Mouse (Mus musculus) forebrain, embryonic 11.5 days (tissue): ENCODE data around the gene Nedd4. TPM values are rescaled to one million over a fixed set of nuclear protein-coding genes. Genes with fewer than 3 reads are reported as not detected.

Experiments
- ATAC-seq: fragments of 200-750 bp; cut with Nextera tagmentation; replicated peaks from 2 replicates; pipeline ENCODE4 v1.8.0; 2017; ENCODE audit warnings: moderate TSS enrichment; ENCODE audit not compliant: low FRiP score
- DNase-seq: peaks from one replicate; pipeline ENCODE4 v3.0.0-alpha.2; 2017; ENCODE audit warnings: low spot score
- H3K27ac ChIP-seq: fragments of 300-500 bp; sonication (generic); 2 replicates; pipeline ENCODE4 v1.5.1; 2014; ENCODE audit warnings: low read depth, low read length
- H3K27me3 ChIP-seq: fragments of 300-500 bp; sonication (generic); 2 replicates; pipeline ENCODE4 v1.6.1; 2014; ENCODE audit warnings: mild to moderate bottlenecking, low read length, mixed read lengths; ENCODE audit not compliant: control insufficient read depth, insufficient read depth
- H3K36me3 ChIP-seq: fragments of 300-500 bp; sonication (generic); 2 replicates; pipeline ENCODE4 v1.6.1; 2014; ENCODE audit warnings: mild to moderate bottlenecking, low read length, moderate library complexity, mixed read lengths; ENCODE audit not compliant: control insufficient read depth, insufficient read depth
- H3K4me1 ChIP-seq: fragments of 300-500 bp; sonication (generic); replicated peaks from 2 replicates; pipeline ENCODE4 v1.6.1; 2014; ENCODE audit warnings: low read length, mixed read lengths; ENCODE audit not compliant: control insufficient read depth, insufficient read depth
- H3K4me2 ChIP-seq: fragments of 300-500 bp; sonication (generic); 2 replicates; pipeline ENCODE4 v1.6.1; 2014; ENCODE audit warnings: low read depth, mild to moderate bottlenecking, low read length, moderate library complexity, mixed read lengths; ENCODE audit not compliant: severe bottlenecking
- H3K4me3 ChIP-seq: fragments of 300-500 bp; sonication (generic); 2 replicates; pipeline ENCODE4 v1.5.1; 2014; ENCODE audit warnings: low read depth, low read length
- H3K9ac ChIP-seq: fragments of 300-500 bp; sonication (generic); 2 replicates; pipeline ENCODE4 v1.6.1; 2014; ENCODE audit warnings: low read length
- H3K9me3 ChIP-seq: fragments of 300-500 bp; sonication (generic); 2 replicates; pipeline ENCODE4 v1.6.1; 2016; ENCODE audit warnings: low read length, mixed read lengths; ENCODE audit not compliant: control insufficient read depth
- WGBS: fragments of 180-500 bp; shearing (Covaris S2); extraction: QIAGEN DNeasy Blood & Tissue Kit; methylation state at CpG from one replicate; pipeline ENCODE4 v1.1.7; 2014; 5-methylcytosine and 5-hydroxymethylcytosine counted together
- polyA plus RNA-seq: library from polyadenylated mRNA; unstranded; fragments of >200 nt; fragmentation: Nextera tagmentation; extraction: Ambion mirVana; gene quantifications from 2 replicates; pipeline ENCODE4 v1.2.1, GENCODE M21; 2014

Nedd4 gene
- polyA plus RNA-seq, 1 experiment from 2014 or later, result 793 TPM

DNA sequence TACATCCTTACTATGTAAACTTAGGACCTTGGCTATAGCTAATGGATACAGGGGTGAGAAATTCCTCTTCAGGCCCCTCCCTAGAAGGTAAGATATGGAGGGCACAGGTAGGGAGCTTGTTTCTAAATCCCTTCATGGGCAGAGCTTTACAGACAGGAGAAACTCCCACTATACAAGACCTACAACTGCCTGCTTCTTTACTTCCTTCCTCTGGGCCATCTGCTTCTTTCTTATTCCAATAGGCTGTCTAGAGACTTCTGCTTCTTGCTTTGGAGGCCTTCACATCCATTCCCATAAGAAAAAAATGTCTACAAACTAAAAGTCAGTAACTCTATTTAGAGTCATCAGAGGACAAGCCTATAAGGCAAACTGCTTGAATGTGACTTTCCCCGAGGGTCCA lies 125.6 kb downstream of the Nedd4 start:
- no peaks in the 10 kb centered on the region for H3K27me3 ChIP-seq
- H3K4me3 ChIP-seq, result no peak overlapping the region
- ATAC-seq (no peak), DNase-seq (no peak)
- H3K4me2 ChIP-seq, result no peak overlapping the region
- H3K9me3 ChIP-seq, result no peaks in the 10 kb centered on the region
- no peak overlapping the region for H3K9ac ChIP-seq
- no peak overlapping the region for H3K27ac ChIP-seq
- H3K4me1 ChIP-seq, result no peaks in the 10 kb centered on the region
- 86% methylated on average over 1 of the region's 1 CpGs for whole genome bisulfite sequencing
- H3K36me3 ChIP-seq, result no peaks in the 10 kb centered on the region

DNA sequence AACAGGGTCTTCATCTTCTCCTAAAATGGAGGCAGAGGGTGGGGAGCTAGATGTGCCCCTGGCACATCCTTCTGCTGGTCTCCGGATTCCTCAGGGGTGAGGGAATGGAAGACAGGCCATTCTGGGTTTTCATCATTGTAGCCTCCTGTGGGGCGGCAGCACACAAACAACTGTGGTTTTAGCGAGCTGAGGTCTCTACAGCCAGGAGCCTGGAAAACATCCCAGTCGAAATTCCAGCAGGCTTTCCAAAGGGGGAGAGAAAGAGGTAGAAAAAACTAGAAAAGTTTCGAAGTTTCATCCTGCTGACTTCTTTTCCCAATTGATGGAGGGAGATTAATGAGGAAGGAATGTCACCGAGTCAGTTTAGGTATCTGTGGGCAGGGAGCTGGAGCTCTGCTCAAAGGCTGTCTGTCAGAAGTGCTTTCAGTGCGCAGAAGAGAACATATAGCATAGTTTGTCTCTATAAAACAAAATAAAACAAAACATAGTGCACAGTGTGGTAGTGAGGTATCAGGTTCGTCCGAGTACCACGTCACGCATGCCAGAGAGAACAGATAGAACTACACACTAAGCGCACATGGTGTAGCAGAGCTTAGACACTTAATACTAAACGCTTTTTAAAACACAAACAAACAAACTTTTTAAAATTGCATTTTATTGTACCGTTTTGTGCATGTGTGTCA lies 128.5 kb downstream of the Nedd4 start:
- H3K4me3 ChIP-seq, result no peak overlapping the region
- no peaks in the 10 kb centered on the region; the same call in 1 of the 2 replicates for H3K9me3 ChIP-seq
- H3K4me2 ChIP-seq, result no peak overlapping the region
- H3K9ac ChIP-seq, result no peak overlapping the region
- no peaks in the 10 kb centered on the region for H3K36me3 ChIP-seq
- no peak overlapping the region for H3K27ac ChIP-seq
- WGBS, result 53% methylated on average over 14 of the region's 14 CpGs
- ATAC-seq (no peak), DNase-seq (no peak)
- H3K27me3 ChIP-seq, result no peaks in the 10 kb centered on the region
- no peaks in the 10 kb centered on the region for H3K4me1 ChIP-seq

DNA sequence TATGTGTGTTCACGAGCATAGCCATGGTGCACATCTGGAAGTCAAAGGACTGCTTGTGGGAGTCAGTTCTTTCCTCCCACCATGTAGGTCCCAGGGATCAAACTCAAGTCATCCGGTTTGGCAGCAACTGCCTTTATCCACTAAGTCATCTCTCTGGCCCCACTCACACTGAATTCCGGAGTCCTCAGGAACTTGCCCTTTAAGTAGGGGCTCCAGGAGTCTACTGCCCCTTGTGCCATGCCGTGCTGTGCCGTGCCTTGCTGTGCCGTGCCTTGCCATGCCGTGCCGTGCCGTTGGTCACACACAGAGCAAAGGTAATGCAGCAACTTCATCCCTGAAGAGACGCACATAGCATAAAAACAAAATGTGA lies 129.1 kb downstream of the Nedd4 start:
- 51% methylated on average over 10 of the region's 10 CpGs for WGBS
- Histone ChIP-seq H3K9ac (no peak overlapping the region), H3K4me1 (no peaks in the 10 kb centered on the region), H3K4me2 (no peak overlapping the region), H3K36me3 (no peaks in the 10 kb centered on the region), H3K9me3 (no peaks in the 10 kb centered on the region; the same call in 1 of the 2 replicates), H3K27ac (no peak overlapping the region), H3K4me3 (no peak overlapping the region), H3K27me3 (no peaks in the 10 kb centered on the region)
- ATAC-seq, result no peak
- no peak for DNase-seq

DNA sequence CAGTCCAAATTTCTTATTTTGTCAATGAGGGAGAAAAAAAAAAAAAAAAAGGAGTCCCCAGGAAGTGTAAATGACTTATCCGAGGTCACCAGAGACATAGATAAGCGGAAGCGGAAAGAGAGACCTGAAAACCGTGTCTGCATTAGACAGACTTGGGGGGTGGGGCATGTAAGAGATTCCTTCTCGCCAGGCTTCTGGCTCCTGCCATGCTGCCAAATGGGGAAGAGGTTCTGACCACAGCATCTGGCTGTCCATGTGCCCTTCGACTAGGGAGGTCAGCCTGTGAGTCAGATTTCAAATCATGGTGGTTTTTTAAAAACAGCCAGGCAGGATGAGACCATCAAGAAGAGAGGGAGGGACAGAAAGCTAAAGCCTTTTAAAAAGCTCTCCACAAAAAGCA lies 129.5 kb downstream of the Nedd4 start:
- 16% methylated on average over 6 of the region's 6 CpGs for WGBS
- no peak for DNase-seq

DNA sequence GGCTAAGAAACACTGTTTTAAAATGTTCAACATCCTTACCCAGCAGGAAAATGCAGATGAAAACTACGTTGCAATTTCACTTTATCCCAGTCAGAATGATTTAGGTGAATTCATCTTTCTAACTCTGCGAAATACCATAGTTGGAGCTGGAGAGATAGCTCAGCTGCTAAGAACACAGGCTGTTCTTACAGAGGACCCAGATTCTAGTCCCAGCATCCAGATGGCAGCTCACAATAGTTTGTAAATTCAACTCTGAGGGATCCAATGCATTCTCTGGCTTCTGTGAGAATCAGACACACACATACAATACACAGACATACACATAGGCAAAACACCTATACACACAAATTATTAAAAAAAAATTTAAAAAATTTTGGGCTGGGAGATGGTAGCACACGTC lies 133.1 kb downstream of the Nedd4 start:
- Histone ChIP-seq H3K9me3 (no peaks in the 10 kb centered on the region; the same call in 1 of the 2 replicates), H3K4me1 (no peaks in the 10 kb centered on the region), H3K27ac (no peak overlapping the region), H3K27me3 (no peaks in the 10 kb centered on the region), H3K9ac (no peak overlapping the region), H3K36me3 (no peaks in the 10 kb centered on the region), H3K4me2 (no peak overlapping the region), H3K4me3 (no peak overlapping the region)
- 90% methylated on average over 3 of the region's 3 CpGs for WGBS
- no peak for ATAC-seq
- no peak for DNase-seq

More for the DNA sequence above, 129.5 kb downstream of the Nedd4 start:
- Histone ChIP-seq H3K4me3 (no peak overlapping the region), H3K27ac (no peak overlapping the region), H3K4me2 (no peak overlapping the region), H3K4me1 (no peaks in the 10 kb centered on the region), H3K36me3 (no peaks in the 10 kb centered on the region), H3K9me3 (no peaks in the 10 kb centered on the region; the same call in 1 of the 2 replicates), H3K27me3 (no peaks in the 10 kb centered on the region), H3K9ac (no peak overlapping the region)
- no peak for ATAC-seq

DNA sequence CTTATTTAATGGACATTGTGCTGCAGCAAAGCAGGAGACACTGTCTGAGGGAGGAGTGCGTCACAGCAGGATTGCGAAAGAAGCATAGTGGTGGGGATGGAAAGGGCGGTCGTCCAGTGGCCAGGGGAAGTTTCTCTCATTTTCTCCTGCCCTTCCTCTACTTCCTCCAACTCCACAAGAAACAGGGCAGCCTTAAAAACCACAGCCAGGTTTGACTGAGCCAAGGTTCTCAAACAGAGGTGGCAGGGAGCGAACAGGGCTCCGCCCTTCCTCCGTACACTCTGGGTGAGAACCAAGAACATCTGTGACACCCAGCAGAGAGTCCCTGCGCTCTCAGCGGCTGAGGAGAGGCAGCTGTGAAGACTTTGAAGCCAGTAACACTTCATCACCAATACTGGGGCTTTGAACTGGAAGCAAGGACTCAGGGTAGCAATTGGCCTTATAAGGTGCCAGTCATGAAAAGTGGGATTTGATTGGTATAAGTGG lies 135.0 kb downstream of the Nedd4 start:
- 63% methylated on average over 9 of the region's 9 CpGs for WGBS
- ATAC-seq (no peak), DNase-seq (no peak)
- H3K27ac ChIP-seq, result no peak overlapping the region
- H3K4me1 ChIP-seq, result no peaks in the 10 kb centered on the region
- no peak overlapping the region for H3K4me2 ChIP-seq
- no peaks in the 10 kb centered on the region; the same call in 1 of the 2 replicates for H3K9me3 ChIP-seq
- no peak overlapping the region for H3K4me3 ChIP-seq
- H3K9ac ChIP-seq, result no peak overlapping the region; the same call in 1 of the 2 replicates
- H3K27me3 ChIP-seq, result no peaks in the 10 kb centered on the region
- H3K36me3 ChIP-seq, result no peaks in the 10 kb centered on the region

Other genes with a start within 250 kb of the Nedd4 start
- 48.6 and 51.7 TPM in 2 replicates for gene Mns1, start 224.3 kb upstream of the Nedd4 start, polyA plus RNA-seq
- 75.1 and 77.6 TPM in 2 replicates for gene Tex9, start 170.1 kb upstream of the Nedd4 start, polyA plus RNA-seq
- gene Rfx7, start 130.1 kb upstream of the Nedd4 start, polyA plus RNA-seq, result 27.0 and 28.0 TPM in 2 replicates
- gene Prtg, start 144.5 kb downstream of the Nedd4 start, polyA plus RNA-seq, result 3.4 and 3.6 TPM in 2 replicates